Mouse (Mus musculus): ENCODE measurements around the gene U2af1. TPM values are rescaled to one million over a fixed set of nuclear protein-coding genes. Genes with fewer than 3 reads are reported as not detected.

Gene U2af1
- 99.3 and 102 TPM in 2 replicates for polyA plus RNA-seq (2012; rRNA removed)

DNA sequence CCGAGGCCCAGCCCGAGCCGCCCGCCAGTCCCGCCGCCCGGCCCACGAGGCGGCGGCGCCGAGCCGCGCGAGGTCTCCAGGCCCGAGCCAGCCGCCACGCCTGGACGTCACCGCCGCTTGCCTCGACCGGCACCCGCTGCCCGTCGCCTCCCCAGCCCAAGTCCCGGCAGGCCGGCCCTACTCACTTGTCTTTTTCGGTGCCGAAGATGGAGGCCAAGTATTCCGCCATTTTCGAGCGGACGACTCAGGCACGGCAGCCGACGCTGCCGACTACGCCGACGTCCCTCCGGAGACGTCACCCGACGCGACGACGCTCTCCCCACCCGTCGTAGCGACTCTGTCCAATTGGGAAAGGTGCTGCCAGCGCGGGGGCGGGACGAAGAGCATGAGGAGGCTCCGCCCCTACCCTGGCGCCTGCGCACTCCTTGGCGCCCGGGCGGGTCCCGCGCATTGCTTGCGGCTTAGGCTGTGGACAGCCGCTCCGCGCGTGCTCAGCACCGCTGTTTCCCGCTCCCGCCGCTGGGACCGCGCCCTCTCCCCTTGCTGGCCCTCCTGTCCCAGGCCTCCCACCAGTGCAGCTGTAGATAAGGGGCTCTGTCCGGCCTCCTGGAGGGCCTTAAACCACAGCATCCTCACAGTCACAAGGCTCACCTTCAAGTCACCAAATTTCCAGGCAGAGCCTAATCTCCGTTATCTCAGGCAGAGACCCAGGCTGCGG lies at the start of gene U2af1:
Gene U2af1, minus strand, starts transcription at position 425 of the 718 bp plus-strand sequence.

DNA sequence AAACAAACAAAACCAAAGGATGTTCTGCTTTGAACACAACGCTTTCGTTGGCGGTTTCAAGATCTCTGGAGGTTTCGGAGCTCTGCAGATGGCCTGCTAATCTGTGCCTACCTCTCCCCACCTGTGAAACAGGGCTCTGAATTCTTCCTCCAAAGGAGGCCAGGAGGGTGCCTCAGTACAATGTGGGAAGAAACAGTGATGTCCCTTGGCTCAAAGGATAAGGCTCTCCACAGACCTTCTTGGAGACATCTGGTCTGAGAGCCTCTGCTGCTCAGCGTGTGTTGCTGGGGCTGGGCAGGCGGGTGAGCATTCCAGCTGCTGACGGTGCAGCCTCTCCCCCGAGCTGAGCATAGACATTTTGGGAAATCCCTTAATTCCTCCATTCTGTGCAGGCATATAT lies 18.8 kb upstream of the U2af1 start, which contains the start of gene Cryaa:
Gene Cryaa, plus strand, starts transcription at position 301 of the 400 bp plus-strand sequence.

DNA sequence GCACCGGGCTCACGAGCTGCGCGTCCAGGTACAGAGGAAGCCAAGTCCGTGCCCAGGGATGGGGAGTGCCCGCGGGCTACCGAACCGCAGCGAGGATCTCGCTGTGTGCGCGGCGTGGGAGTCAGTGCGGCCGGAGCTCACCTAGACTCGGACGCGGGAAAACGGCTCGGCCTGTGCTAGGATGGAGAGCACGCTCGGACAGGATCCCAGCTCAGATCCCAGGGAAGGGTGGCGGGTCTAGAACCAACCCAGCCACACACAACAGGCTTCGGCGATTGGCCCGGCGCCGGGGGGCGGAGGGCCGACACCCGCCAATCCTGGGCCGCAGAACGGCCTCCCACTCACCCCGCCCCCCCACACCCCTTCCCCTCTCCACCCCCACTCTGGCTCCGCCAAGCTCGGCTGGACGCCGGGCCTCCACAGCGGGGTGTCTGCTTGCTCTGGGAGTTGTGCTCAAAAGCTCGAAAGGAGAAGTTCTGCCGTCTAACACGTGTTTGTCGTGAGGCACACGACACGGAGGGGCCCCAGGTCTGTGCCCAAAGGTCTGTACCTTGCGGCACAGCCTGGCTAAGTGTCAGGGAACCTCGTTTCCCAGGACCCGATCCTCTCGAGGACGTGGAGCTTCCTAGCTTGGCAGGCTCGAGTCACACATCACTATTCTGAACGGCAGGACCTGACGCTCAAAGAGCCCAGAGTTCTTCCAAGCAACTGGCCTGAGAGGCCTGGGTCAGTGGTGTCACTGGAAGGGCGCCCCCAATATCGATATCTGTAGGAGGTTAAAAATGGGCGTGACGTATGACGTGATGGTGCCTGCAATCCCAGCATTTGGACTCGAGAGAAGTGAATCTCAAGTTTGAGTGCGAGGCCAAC lies 21.5 kb downstream of the U2af1 start, which contains the start of gene Cbs:
Gene Cbs, minus strand, starts transcription at position 297 of the 870 bp plus-strand sequence.

Other genes with a start within 250 kb of the U2af1 start
- 11.8 TPM in 2 replicates for gene Wdr4, start 138.9 kb downstream of the U2af1 start, polyA plus RNA-seq (2012; rRNA removed)
- 95.5 and 95.7 TPM in 2 replicates for gene Ndufv3, start 138.8 kb downstream of the U2af1 start, polyA plus RNA-seq (2012; rRNA removed)
- 6.8 and 8.2 TPM in 2 replicates for gene Pknox1, start 94.2 kb downstream of the U2af1 start, polyA plus RNA-seq (2012; rRNA removed)
- 92.3 and 98.3 TPM in 2 replicates for gene Cbs, start 21.7 kb downstream of the U2af1 start, polyA plus RNA-seq (2012; rRNA removed)
- 0.04 and 0.06 TPM in 2 replicates for gene Cryaa, start 18.9 kb upstream of the U2af1 start, polyA plus RNA-seq (2012; rRNA removed)
- 5.4 and 6.4 TPM in 2 replicates for gene Sik1, start 196.9 kb upstream of the U2af1 start, polyA plus RNA-seq (2012; rRNA removed)

Measured in liver, embryonic 18 days (tissue).